Mouse (Mus musculus) liver, embryonic 14.5 days (tissue): ENCODE data around the gene Ntm.

Experiments
- CTCF ChIP-seq: IDR thresholded peaks from 2 replicates; pipeline ENCODE4 v1.5.1; 2016; ENCODE audit warnings: antibody characterized with exemption, low read depth, control low read depth
- EP300 ChIP-seq: IDR thresholded peaks from 2 replicates; pipeline ENCODE4 v1.6.1; 2016; ENCODE audit warnings: antibody characterized with exemption, low read depth

- TF ChIP-seq CTCF (no peak), EP300 (no peak)
Measured at GRCm38 (mm10) chr9:29698276-29698675, 264.7 kb downstream of the Ntm start.
